Mouse (Mus musculus) embryonic facial prominence, embryonic 15.5 days (tissue): ENCODE data around the gene Nmnat2. TPM values are rescaled to one million over a fixed set of nuclear protein-coding genes. Genes with fewer than 3 reads are reported as not detected.

ENCODE experiments used
- ATAC-seq: fragments of 200-750 bp; cut with Nextera tagmentation; 2 replicates; pipeline ENCODE4 v1.8.0; 2017; ENCODE audit warnings: low read depth, moderate TSS enrichment; ENCODE audit not compliant: insufficient number of reproducible peaks, low FRiP score, low TSS enrichment
- H3K27ac ChIP-seq: fragments of 300-500 bp; sonication (generic); replicated peaks from 2 replicates; pipeline ENCODE4 v1.5.1; 2015; ENCODE audit warnings: mild to moderate bottlenecking, inconsistent platforms
- H3K27me3 ChIP-seq: fragments of 300-500 bp; sonication (generic); 2 replicates; pipeline ENCODE4 v1.6.1; 2015; ENCODE audit warnings: inconsistent platforms
- H3K36me3 ChIP-seq: fragments of 300-500 bp; sonication (generic); 2 replicates; pipeline ENCODE4 v1.6.1; 2015; ENCODE audit warnings: mild to moderate bottlenecking, inconsistent platforms
- H3K4me1 ChIP-seq: fragments of 300-500 bp; sonication (generic); 2 replicates; pipeline ENCODE4 v1.6.1; 2015; ENCODE audit warnings: inconsistent platforms
- H3K4me2 ChIP-seq: fragments of 300-500 bp; sonication (generic); replicated peaks from 2 replicates; pipeline ENCODE4 v1.6.1; 2015; ENCODE audit warnings: mild to moderate bottlenecking, inconsistent platforms
- H3K4me3 ChIP-seq: fragments of 300-500 bp; sonication (generic); replicated peaks from 2 replicates; pipeline ENCODE4 v1.5.1; 2015; ENCODE audit warnings: mild to moderate bottlenecking, inconsistent platforms
- H3K9ac ChIP-seq: fragments of 300-500 bp; sonication (generic); 2 replicates; pipeline ENCODE4 v1.6.1; 2015; ENCODE audit warnings: inconsistent platforms
- H3K9me3 ChIP-seq: fragments of 300-500 bp; sonication (generic); replicated peaks from 2 replicates; pipeline ENCODE4 v1.6.1; 2016; ENCODE audit warnings: inconsistent platforms
- WGBS: fragments of 180-500 bp; shearing (Covaris S2); methylation state at CpG from one replicate; pipeline ENCODE4 v1.1.7; 2015; 5-methylcytosine and 5-hydroxymethylcytosine counted together
- polyA plus RNA-seq: library from polyadenylated mRNA; unstranded; fragments of >200 nt; fragmentation: Nextera tagmentation; extraction: Ambion mirVana; gene quantifications from 2 replicates; pipeline ENCODE4 v1.2.1, GENCODE M21; 2015

Gene Nmnat2
- polyA plus RNA-seq, 1 experiment from 2014 or later, result 2.8 TPM

GRCm38 (mm10) chr1:153155364-153155763, 200.6 kb downstream of the Nmnat2 start:
- no peaks in the 10 kb centered on the region for H3K36me3 ChIP-seq
- H3K4me1 ChIP-seq, result peaks cover 8% of the 10 kb centered on the region; the same call in 1 of the 2 replicates
- no peak overlapping the region for H3K9ac ChIP-seq
- 61% methylated on average over 8 of the region's 8 CpGs for WGBS
- no peaks in the 10 kb centered on the region for H3K9me3 ChIP-seq
- H3K4me3 ChIP-seq, result no peak overlapping the region
- H3K27ac ChIP-seq, result no peak overlapping the region
- H3K4me2 ChIP-seq, result no peak overlapping the region
- no peak for ATAC-seq
- H3K27me3 ChIP-seq, result no peaks in the 10 kb centered on the region

- Histone ChIP-seq H3K4me1 (peaks cover 16% of the 10 kb centered on the region), H3K4me3 (no peak overlapping the region), H3K4me2 (no peak overlapping the region), H3K9me3 (no peaks in the 10 kb centered on the region), H3K36me3 (no peaks in the 10 kb centered on the region), H3K27me3 (no peaks in the 10 kb centered on the region), H3K27ac (no peak overlapping the region), H3K9ac (no peak overlapping the region)
- WGBS, result 73% methylated on average over 5 of the region's 5 CpGs
- ATAC-seq, result no peak
Observed at GRCm38 (mm10) chr1:153157021-153157623, 202.3 kb downstream of the Nmnat2 start.

GRCm38 (mm10) chr1:153159137-153159536, 204.3 kb downstream of the Nmnat2 start:
- ATAC-seq, result no peak
- Histone ChIP-seq H3K27ac (no peak overlapping the region), H3K9me3 (no peaks in the 10 kb centered on the region), H3K36me3 (no peaks in the 10 kb centered on the region), H3K4me2 (no peak overlapping the region), H3K27me3 (no peaks in the 10 kb centered on the region), H3K9ac (no peak overlapping the region), H3K4me3 (no peak overlapping the region), H3K4me1 (peaks cover 9% of the 10 kb centered on the region)
- WGBS, result 76% methylated on average over 4 of the region's 4 CpGs

- H3K4me1 ChIP-seq, result peaks cover 12% of the 10 kb centered on the region
- H3K27ac ChIP-seq, result no peak overlapping the region
- H3K9ac ChIP-seq, result no peak overlapping the region
- no peak overlapping the region for H3K4me2 ChIP-seq
- no peaks in the 10 kb centered on the region for H3K9me3 ChIP-seq
- ATAC-seq, result no peak
- WGBS, result 69% methylated on average over 3 of the region's 3 CpGs
- H3K4me3 ChIP-seq, result no peak overlapping the region
- H3K27me3 ChIP-seq, result no peaks in the 10 kb centered on the region
- no peaks in the 10 kb centered on the region for H3K36me3 ChIP-seq
Observed at GRCm38 (mm10) chr1:153163831-153164230, 209.0 kb downstream of the Nmnat2 start.

- no peak overlapping the region for H3K27ac ChIP-seq
- no peak overlapping the region for H3K4me3 ChIP-seq
Observed at GRCm38 (mm10) chr1:153168293-153168692, 213.5 kb downstream of the Nmnat2 start.

More at GRCm38 (mm10) chr1:153168293-153168692, 213.5 kb downstream of the Nmnat2 start:
- Histone ChIP-seq H3K36me3 (no peaks in the 10 kb centered on the region), H3K4me2 (no peak overlapping the region), H3K4me1 (peaks cover 15% of the 10 kb centered on the region), H3K27me3 (no peaks in the 10 kb centered on the region), H3K9me3 (no peaks in the 10 kb centered on the region), H3K9ac (no peak overlapping the region)
- ATAC-seq, result no peak; the same call in 1 of the 2 replicates
- 38% methylated on average over 5 of the region's 5 CpGs for WGBS

Other genes starting within 250 kb of the Nmnat2 start
- gene Apobec4, start 204.4 kb upstream of the Nmnat2 start, polyA plus RNA-seq, result 0.34 and 0.37 TPM in 2 replicates
- 36.3 and 38.0 TPM in 2 replicates for gene Rgl1, start 188.6 kb upstream of the Nmnat2 start, polyA plus RNA-seq
- 249 and 256 TPM in 2 replicates for gene Arpc5, start 188.5 kb upstream of the Nmnat2 start, polyA plus RNA-seq
- 6.5 and 6.7 TPM in 2 replicates for gene Ncf2, start 154.8 kb upstream of the Nmnat2 start, polyA plus RNA-seq
- gene Smg7, start 52.3 kb upstream of the Nmnat2 start, polyA plus RNA-seq, result 27.0 and 27.6 TPM in 2 replicates
- gene Lamc2, start 231.5 kb downstream of the Nmnat2 start, polyA plus RNA-seq, result 14.5 and 15.3 TPM in 2 replicates